Mouse (Mus musculus): Measurements from ENCODE around the gene Fam171a1.
"Not testable (repeated sequence)": the region's sequence is repeated elsewhere in the genome, so short reads cannot be mapped to it uniquely, and the experiment has no call there.

DNA sequence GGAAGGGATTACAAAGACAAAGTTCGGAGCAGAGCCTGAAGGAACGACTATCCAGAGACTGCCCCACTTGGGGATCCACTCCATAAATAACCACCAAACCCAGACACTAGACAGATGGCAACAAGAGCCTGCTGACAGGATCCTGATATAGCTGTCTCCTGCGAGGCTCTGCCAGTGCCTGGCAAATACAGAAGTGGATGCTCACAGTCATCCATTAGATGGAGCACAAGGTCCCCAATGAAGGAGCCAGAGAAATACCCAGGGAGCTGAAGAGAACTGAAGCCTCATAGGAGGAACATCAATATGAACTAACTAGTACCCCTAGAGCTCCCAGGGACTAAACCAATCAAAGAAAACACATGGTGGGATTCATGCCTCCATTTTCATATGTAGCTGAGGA, 25.7 kb upstream of the Fam171a1 start:
- TF ChIP-seq POLR2A (IDR thresholded peaks at IDR 0.05; ENCODE audit: borderline replicate concordance, control insufficient read depth, low read depth, low read length); CTCF (IDR thresholded peaks at IDR 0.05; ENCODE audit: control insufficient read depth, insufficient read depth, low read length): not testable (repeated sequence)

All from bone marrow, adult 2 months (tissue).